Mouse (Mus musculus) skeletal muscle tissue, adult 2 months (tissue): ENCODE data around the gene Tcf7l1.

Experiments used
- DNase-seq: peaks from one replicate; pipeline ENCODE4 v3.0.0-alpha.2; 2012; ENCODE audit warnings: low read depth, low spot score

The Tcf7l1 gene

GRCm38 (mm10) chr6:72593011-72593803 lies 195.8 kb downstream of the Tcf7l1 start:
- DNase-seq: peak; percentile 89

DNA sequence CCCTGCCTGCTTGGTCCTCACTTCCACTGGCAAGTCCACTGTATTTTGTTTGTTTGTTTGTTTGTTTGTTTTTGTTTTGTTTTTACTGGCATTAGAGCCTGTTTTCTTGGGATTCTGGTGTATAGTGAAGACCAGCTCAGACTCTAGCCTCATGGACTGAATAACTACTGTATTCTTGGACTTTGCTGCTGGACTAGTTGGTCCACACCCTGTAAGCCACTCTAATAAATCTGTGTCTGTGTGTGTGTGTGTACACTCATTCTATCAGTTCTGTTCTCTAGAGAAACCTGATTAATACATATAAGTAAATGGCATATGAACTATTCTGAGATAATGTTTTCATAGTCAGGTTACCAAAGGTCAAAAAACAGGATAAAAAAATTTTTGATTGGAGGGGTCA lies 198.9 kb downstream of the Tcf7l1 start:
- no peak for DNase-seq

DNA sequence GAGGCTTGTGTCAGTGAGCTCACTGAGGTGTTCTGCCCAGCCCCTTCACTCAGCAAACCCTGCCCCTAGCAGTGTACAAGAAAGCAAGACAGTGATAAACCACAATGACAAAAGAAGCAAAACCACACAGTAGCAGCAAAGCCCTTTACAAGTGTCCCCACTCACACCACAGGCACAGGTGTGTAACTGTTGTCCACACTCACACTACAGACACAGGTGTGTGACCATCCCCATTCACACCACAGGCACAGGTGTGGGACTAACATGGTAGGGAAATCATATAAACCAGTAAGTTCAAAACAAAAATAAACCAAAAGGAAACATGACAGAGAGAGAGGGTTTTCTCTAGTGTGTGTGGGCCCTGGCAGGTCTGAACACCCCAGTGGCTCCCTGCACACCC lies 200.7 kb downstream of the Tcf7l1 start:
- DNase-seq: no peak

GRCm38 (mm10) chr6:72586701-72587100 lies 202.4 kb downstream of the Tcf7l1 start:
- no peak for DNase-seq

- DNase-seq: peak; percentile 28
These were observed 204.9 kb downstream of the Tcf7l1 start for GRCm38 (mm10) chr6:72584154-72584553.

- peak; percentile 60 for DNase-seq
These were observed 205.7 kb downstream of the Tcf7l1 start for GRCm38 (mm10) chr6:72583211-72583839.

- DNase-seq: peak; percentile 78
These were observed 207.2 kb downstream of the Tcf7l1 start for GRCm38 (mm10) chr6:72581625-72582382.
